Mouse (Mus musculus): ENCODE measurements around the gene Fam76a.

Gene Fam76a

GRCm38 (mm10) chr4:132922558-132923008, at the start of gene Fam76a:
TSS of gene Fam76a (minus strand) at chr4:132922558.
- DNase-seq (ENCODE audit: low spot score in 2 of 2): peak; percentile 99 to 100

GRCm38 (mm10) chr4:132972101-132972500, 49.7 kb upstream of the Fam76a start:
- DNase-seq (ENCODE audit: low spot score in 2 of 2): no peak

DNA sequence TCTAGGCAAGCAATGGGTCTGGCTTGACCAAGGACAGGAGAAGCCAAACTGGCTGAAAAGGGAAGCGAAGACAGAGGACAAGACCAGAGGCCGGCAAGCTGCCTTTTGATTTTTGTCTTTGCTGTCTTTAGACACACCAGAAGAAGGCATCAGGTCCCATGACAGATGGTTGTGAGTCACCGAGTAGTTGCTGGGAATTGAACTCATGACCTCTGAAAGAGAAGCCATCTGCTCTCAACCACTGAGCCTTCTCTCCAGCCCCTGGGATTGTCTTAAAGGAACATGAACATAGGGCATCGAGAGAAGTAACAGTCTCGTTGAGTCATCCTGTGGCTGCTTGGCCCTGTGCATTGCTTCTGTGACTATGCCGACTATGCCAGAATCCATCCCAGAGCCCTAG, 49.2 kb upstream of the Fam76a start:
- no peak for DNase-seq (ENCODE audit: low spot score in 2 of 2)

DNA sequence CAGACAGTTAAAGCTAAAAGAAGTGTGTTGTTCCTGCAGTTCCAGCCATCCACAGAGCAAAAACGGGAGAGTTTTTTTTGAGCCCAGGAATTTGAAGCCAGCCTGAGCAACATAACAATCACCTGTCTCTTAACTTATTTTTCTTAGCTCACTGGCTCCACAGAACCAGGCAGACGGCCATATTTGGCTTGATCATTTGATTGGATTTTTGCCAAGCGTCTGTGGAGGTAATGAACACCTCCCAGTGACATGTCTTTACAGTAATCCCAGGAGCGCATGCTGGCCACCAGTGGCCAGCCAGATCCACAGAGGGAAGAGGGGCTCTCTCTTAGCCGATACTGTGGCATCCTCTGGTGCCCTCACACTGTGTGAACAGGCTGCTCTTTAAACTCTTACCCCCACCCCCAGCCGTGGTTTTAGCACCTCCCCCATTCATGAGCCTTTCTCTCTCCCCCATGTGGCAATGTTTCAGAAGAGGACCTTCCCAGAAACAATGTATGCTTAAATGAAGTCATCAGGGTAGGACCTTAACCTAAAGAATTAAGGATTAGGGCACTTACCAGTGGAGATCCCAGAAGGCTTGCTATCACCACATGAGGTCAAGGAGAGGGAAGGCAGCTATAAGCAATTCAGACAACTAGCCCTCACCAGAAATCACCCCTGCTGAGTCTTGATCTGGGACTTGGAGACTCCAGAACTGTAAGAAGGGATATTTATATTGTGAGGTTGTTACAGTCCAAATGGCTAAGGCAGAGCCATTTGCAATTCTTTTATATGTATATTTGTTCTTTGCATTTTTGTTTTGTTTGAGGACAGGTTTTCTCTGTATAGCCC, 46.0 kb upstream of the Fam76a start:
- no peak for DNase-seq (ENCODE audit: low spot score in 2 of 2)

DNA sequence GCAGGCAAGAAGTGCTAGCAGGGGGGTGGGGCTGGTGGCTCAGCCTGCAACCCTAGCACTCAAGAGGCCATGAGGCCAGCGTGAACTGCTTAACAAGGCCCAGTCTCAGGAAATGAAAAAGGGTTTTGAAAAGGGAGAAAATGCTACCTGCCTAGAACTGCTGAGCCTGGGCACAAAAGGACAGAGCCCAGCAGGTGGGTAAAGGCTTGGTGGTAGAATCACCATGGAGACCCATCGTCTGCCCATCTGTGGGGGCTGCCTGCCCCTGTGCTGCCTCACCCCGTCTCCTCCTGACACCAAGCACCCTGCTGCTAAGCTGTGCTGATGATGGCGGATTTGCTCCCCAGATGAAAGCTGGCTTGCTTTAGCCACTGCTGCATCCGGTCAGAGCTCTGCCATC, 42.1 kb upstream of the Fam76a start:
- no peak for DNase-seq (ENCODE audit: low spot score in 2 of 2)

- no peak for DNase-seq (ENCODE audit: low spot score in 2 of 2)
These were observed 41.7 kb upstream of the Fam76a start for GRCm38 (mm10) chr4:132964064-132964463.

- no peak for DNase-seq (ENCODE audit: low spot score in 2 of 2)
These were observed 41.1 kb upstream of the Fam76a start for GRCm38 (mm10) chr4:132963436-132963835.

DNA sequence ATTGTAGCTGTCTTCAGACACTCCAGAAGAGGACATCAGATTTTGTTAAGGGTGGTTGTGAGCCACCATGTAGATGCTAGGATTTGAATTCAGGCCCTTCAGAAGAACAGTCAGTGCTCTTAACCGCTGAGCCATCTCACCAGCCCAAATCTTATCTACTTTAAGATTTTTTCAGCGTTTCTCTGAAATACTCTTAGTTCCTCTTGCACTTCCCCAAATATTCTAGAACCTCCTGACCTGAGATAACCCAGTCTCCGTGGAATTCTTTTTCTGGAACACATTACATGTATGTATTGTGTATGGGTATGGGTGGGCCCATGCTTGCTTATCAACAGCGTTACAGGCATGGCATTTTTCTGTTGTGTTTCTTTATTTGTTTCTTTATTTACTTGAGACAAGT, 40.3 kb upstream of the Fam76a start:
- DNase-seq (ENCODE audit: low spot score in 2 of 2): no peak

GRCm38 (mm10) chr4:132961866-132962265, 39.5 kb upstream of the Fam76a start:
- DNase-seq (ENCODE audit: low spot score in 2 of 2): no peak

GRCm38 (mm10) chr4:132960864-132961639, 38.7 kb upstream of the Fam76a start:
- DNase-seq (ENCODE audit: low spot score in 2 of 2): no peak

DNA sequence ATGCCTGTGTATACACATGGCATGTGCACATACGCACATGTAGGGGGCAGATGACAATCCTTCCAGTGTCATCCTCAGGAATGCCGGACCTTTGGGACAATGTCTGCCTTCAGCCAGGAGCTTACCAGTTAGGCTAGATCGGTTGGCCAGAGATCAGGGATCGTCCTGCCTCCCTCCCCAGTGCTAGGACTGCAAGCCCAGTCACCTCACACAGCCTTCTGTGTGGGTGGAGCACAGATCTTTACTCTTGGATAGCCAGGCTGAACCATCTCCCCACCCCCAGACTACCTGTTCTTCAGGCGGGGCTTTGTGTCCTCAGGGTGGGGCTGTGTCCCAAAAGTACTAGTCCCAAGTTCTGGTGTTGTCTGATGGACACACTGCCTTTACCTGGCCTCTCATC, 38.0 kb upstream of the Fam76a start:
- no peak for DNase-seq (ENCODE audit: low spot score in 2 of 2)

DNA sequence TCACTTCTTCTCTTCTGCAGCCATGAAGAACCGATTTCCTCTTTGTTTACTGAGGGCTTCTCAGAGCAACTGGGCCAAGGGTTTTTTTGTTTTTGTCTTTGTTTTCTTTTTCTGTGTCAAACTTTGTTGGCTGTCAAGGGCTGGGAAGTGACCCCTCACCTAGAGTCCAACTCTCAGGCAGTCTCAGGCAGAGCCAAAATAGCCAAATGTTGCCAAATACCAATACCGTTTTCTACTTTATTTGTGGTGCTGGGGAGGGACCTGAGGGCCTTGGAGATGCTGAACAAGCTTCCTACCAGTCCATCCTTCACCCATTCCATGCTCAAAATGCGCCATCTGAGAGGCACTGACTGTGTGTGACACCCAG, 37.3 kb upstream of the Fam76a start:
- no peak for DNase-seq (ENCODE audit: low spot score in 2 of 2)

DNA sequence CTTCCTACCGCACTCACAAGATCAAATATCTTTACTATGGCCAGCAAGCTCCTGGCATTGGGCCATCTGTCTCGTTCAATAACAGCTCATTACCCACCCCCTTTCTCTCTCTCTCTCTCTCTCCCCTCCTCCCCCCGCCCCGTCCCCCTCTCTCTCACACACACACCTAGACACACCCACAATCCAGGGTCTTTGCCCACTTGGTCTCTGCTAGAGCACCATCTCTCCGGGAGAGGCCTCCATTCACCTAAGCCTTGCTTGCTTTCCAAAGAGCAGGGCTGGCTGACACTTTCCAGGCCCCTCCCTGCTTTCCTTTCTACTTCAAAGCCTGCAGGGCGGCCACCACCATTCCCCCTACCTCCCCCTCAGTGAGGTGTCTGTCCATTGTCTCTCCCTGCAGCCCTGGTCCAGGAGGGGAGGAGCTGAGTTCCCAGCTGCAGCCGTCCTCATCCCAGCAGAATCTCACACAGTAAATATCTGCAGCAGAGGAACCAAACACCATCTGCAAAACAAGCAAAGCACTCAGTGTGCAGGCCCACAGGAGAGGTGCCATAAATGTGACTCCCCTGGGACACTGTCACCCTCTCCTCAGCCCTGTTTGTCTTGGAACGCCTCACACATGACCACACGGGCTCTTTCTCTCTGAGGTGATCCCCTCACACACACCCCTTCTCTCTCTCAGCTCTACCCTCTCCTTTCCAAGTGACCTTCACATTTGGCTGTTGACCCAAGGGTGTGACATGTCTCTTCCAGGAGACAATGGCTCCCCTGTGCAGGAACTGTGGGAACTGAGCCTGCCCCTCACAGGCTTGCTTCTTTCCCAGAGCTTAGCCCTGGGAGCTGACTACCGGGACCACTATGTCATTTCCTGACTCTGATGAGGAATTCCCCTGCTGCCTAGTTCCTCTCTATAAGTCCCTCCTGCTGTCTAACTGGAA, 36.7 kb upstream of the Fam76a start:
- DNase-seq (ENCODE audit: low spot score in 2 of 2): no peak

DNA sequence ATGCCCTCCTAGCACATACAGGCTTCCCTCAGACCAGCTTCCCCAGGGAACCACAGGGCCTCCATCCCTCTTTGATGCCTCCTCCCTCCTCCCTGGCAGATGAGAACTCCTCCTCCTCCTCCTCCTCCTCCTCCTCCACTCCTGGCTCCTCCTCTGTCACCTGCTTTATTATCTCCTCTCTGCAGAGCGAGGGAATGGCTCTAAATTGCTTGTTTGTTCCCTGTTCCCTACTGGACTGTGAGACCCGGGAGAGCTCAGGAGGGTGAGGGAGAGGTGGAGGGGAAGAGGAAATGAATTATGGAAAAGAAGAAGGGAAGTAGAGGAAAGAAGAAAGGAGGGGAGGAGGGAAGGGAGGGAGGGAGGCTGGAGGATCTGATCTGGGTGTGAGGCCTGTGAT, 33.0 kb upstream of the Fam76a start:
- DNase-seq (ENCODE audit: low spot score in 2 of 2): no peak

DNA sequence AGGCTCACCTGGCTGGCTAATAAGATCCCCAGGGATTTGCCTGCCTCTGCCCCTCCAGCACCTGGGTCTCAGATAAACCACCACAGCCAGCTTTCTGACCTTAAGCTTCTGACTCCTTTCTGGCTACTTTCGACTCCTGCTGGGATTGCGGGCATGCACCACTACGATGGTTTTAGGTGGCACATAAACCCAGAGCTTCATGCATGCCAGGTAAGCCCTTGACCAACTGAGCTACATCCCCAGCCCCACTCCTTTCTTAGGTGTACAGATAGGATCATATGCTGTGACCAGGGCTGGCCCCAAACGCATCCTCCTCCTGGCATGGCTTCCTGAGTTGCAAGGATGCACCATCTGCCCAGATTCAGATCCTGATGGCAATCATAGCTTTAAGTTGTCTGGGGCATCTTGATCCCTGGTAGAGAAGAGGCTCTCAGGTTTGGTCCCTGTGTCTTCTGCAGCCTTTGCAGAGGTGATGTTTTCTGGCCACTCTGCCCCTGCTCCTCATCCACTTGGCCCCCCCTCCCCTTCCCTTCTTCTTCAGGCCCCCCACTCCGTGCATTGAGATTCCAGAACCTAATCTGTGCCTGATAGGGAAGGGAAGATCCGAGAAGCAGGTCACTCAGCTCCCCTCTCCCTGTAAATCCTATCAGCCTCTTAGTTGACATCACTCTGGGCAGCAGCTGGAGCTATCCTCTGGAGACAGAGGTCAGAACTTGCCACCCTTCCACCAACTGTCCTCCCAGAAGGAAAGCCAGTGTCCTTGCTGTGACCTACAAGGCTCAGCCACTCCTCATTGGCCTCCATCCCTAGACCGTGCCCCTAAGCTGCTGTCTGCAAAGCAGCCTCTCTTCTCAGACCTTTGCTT, 32.4 kb upstream of the Fam76a start:
- no peak for DNase-seq (ENCODE audit: low spot score in 2 of 2)

- DNase-seq (ENCODE audit: low spot score in 2 of 2): no peak
These were observed 28.6 kb upstream of the Fam76a start for GRCm38 (mm10) chr4:132950999-132951398.

DNA sequence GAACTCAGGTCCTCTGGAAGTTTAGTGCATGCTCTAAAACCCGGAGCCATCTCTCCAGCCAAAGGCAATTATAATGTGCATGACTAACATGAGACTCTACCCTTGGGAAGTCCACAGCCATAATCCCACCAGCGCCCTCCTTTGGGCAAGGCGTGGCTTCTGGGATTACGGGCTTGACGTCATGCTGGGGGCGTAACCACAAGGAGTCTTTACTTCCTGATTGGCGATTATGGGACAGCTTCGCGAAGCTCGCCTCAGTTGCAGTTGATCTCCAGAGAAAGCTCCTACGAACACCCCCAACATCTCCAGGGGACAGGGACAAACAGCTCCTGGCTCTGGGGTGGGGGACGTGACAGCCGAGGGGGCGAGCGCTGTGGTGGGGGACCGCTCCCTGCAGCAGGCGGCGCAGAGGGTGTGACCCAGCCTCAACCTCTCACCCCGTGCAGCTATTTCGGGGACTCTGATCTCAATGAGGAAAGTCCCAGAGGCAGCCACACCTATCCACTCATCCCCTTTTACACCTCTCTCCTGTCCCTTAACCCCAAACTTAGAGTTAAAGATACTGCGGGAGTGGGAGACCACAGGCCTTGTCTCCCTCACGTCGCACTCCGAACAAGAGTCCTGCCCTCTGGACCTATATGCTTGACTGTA, 27.6 kb upstream of the Fam76a start:
- no peak for DNase-seq (ENCODE audit: low spot score in 2 of 2)

GRCm38 (mm10) chr4:132946047-132947001, 24.0 kb upstream of the Fam76a start:
- peak; percentile 38 to 56 for DNase-seq (ENCODE audit: low spot score in 2 of 2)

Measured in urinary bladder, adult 18-20 months (tissue).